Mouse (Mus musculus) heart, adult 2 months (tissue): ENCODE measurements around the gene Cer1.

ENCODE experiments used
- CTCF ChIP-seq: fragments of 200-600 bp; IDR thresholded peaks from 2 replicates; pipeline ENCODE4 v1.8.1; 2022; ENCODE audit warnings: antibody characterized with exemption, mild to moderate bottlenecking, moderate library complexity
- EP300 ChIP-seq: fragments of 200-500 bp; IDR thresholded peaks from 2 replicates; pipeline ENCODE4 v1.6.1; 2011; ENCODE audit warnings: low read depth, low read length, control low read depth; ENCODE audit not compliant: insufficient read depth

DNA sequence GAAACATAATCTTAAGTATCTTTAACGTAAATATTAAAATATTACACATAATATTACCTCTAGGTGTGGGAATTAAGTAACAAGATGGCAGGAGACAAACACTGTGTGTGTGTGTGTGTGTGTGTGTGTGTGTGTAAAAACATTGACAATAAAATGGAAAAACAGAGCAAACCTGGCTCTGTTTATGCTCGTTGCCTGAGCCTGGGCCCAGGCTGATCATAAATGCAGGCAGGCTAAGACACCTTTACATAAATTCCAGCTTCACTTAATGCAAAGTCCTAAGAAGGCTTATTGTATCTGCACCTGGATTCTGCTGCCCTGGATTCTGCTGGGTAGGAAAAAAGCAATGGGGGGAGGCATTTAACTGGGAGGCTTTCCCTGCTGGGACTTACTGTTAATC, 6.6 kb upstream of the Cer1 start:
- no peak for TF ChIP-seq EP300
- TF ChIP-seq CTCF: no peak
